Mouse (Mus musculus) frontal cortex, adult (tissue): ENCODE results near the gene En1.

Experiments used
- ATAC-seq: cut with Nextera tagmentation; 2 replicates; pipeline ENCODE4 v1.9.2; 2017; ENCODE audit warnings: mild to moderate bottlenecking, moderate library complexity, mixed read lengths; ENCODE audit not compliant: low TSS enrichment

The En1 gene

GRCm38 (mm10) chr1:120602031-120602730 is at the start of gene En1:
Gene En1, plus strand, starts transcription at chr1:120602418.
- ATAC-seq: no peak

GRCm38 (mm10) chr1:120556926-120557846 is 45.0 kb upstream of the En1 start:
- ATAC-seq: peak; percentile 16; the same call in 1 of the 2 replicates

GRCm38 (mm10) chr1:120558341-120559285 is 43.6 kb upstream of the En1 start:
- ATAC-seq: no peak

- ATAC-seq: no peak
Observed at GRCm38 (mm10) chr1:120559911-120560310, 42.3 kb upstream of the En1 start.

- no peak for ATAC-seq
Observed at GRCm38 (mm10) chr1:120581306-120581705, 20.9 kb upstream of the En1 start.

- no peak for ATAC-seq
Observed at GRCm38 (mm10) chr1:120585481-120585880, 16.7 kb upstream of the En1 start.

- peak; percentile 80 for ATAC-seq
Observed at GRCm38 (mm10) chr1:120586500-120587110, 15.6 kb upstream of the En1 start.

- no peak for ATAC-seq
Observed at GRCm38 (mm10) chr1:120587431-120587830, 14.8 kb upstream of the En1 start.

- no peak for ATAC-seq
Observed at GRCm38 (mm10) chr1:120587960-120588359, 14.3 kb upstream of the En1 start.

- ATAC-seq: no peak
Observed at GRCm38 (mm10) chr1:120588362-120589027, 13.7 kb upstream of the En1 start.

GRCm38 (mm10) chr1:120593236-120593919 is 8.8 kb upstream of the En1 start:
- ATAC-seq: no peak

GRCm38 (mm10) chr1:120594603-120595002 is 7.6 kb upstream of the En1 start:
- no peak for ATAC-seq

- no peak for ATAC-seq
Observed at GRCm38 (mm10) chr1:120595471-120596240, 6.6 kb upstream of the En1 start.

- ATAC-seq: no peak
Observed at GRCm38 (mm10) chr1:120596319-120596718, 5.9 kb upstream of the En1 start.

GRCm38 (mm10) chr1:120596784-120597183 is 5.4 kb upstream of the En1 start:
- ATAC-seq: no peak

GRCm38 (mm10) chr1:120597271-120597670 is 4.9 kb upstream of the En1 start:
- ATAC-seq: no peak

- ATAC-seq: no peak
Observed at GRCm38 (mm10) chr1:120598196-120598940, 3.9 kb upstream of the En1 start.

GRCm38 (mm10) chr1:120599321-120600148 is 2.7 kb upstream of the En1 start:
- no peak for ATAC-seq
